Mouse (Mus musculus) spleen, postnatal 4 days (tissue): ENCODE measurements around the gene Ntmt1.

ENCODE experiments used
- DNase-seq, 2 experiments: peaks; one replicate each; pipeline ENCODE4 v3.0.0; 2022; ENCODE audit warnings: low spot score in 2 of 2

The Ntmt1 gene

GRCm38 (mm10) chr2:30783346-30783745 lies 24.3 kb upstream of the Ntmt1 start:
- no peak for DNase-seq

- no peak for DNase-seq
Measured at GRCm38 (mm10) chr2:30784078-30784994, 23.3 kb upstream of the Ntmt1 start.

GRCm38 (mm10) chr2:30787466-30787865 lies 20.2 kb upstream of the Ntmt1 start:
- DNase-seq = no peak

- no peak for DNase-seq
Measured at GRCm38 (mm10) chr2:30792061-30792460, 15.6 kb upstream of the Ntmt1 start.

GRCm38 (mm10) chr2:30794179-30795108 lies 13.2 kb upstream of the Ntmt1 start:
- DNase-seq = peak; percentile 91 to 99

GRCm38 (mm10) chr2:30795271-30795888 lies 12.2 kb upstream of the Ntmt1 start:
- DNase-seq = no peak

- no peak for DNase-seq
Measured at GRCm38 (mm10) chr2:30795889-30796275, 11.7 kb upstream of the Ntmt1 start.

- peak; percentile 61 to 76 for DNase-seq
Measured at GRCm38 (mm10) chr2:30796382-30796781, 11.2 kb upstream of the Ntmt1 start.

- DNase-seq = no peak
Measured at GRCm38 (mm10) chr2:30799456-30799855, 8.2 kb upstream of the Ntmt1 start.

GRCm38 (mm10) chr2:30800671-30801066 lies 7.0 kb upstream of the Ntmt1 start:
- DNase-seq = no peak

GRCm38 (mm10) chr2:30801067-30801852 lies 6.4 kb upstream of the Ntmt1 start:
- no peak for DNase-seq

- DNase-seq = no peak
Measured at GRCm38 (mm10) chr2:30803604-30804003, 4.0 kb upstream of the Ntmt1 start, which contains the start of gene 1700001O22Rik. TSS of gene 1700001O22Rik (minus strand) at chr2:30803661.

- DNase-seq = no peak
Measured at GRCm38 (mm10) chr2:30805983-30806382, 1.6 kb upstream of the Ntmt1 start.

- no peak for DNase-seq
Measured at GRCm38 (mm10) chr2:30807147-30807647, 429 bp upstream of the Ntmt1 start.

GRCm38 (mm10) chr2:30808296-30808655 lies 650 bp downstream of the Ntmt1 start:
- no peak for DNase-seq

- no peak for DNase-seq
Measured at GRCm38 (mm10) chr2:30809503-30809902, 1.9 kb downstream of the Ntmt1 start.

GRCm38 (mm10) chr2:30810573-30810972 lies 2.9 kb downstream of the Ntmt1 start:
- no peak for DNase-seq

GRCm38 (mm10) chr2:30816383-30816782 lies 8.8 kb downstream of the Ntmt1 start:
- no peak for DNase-seq

- no peak for DNase-seq
Measured at GRCm38 (mm10) chr2:30819873-30820272, 12.2 kb downstream of the Ntmt1 start.

GRCm38 (mm10) chr2:30821073-30821472 lies 13.4 kb downstream of the Ntmt1 start:
- DNase-seq = no peak

- no peak for DNase-seq
Measured at GRCm38 (mm10) chr2:30822460-30822859, 14.8 kb downstream of the Ntmt1 start.
